Mouse (Mus musculus) heart, embryonic 11.5 days (tissue): ENCODE results near the gene Nrxn2. TPM values are rescaled to one million over a fixed set of nuclear protein-coding genes. Genes with fewer than 3 reads are reported as not detected.

Experiments
- ATAC-seq: fragments of 200-750 bp; cut with Nextera tagmentation; replicated peaks from 2 replicates; pipeline ENCODE4 v1.8.0; 2017; ENCODE audit warnings: moderate library complexity; ENCODE audit not compliant: insufficient number of reproducible peaks, low FRiP score, low TSS enrichment
- H3K27ac ChIP-seq: fragments of 300-500 bp; sonication (generic); 2 replicates; pipeline ENCODE4 v1.5.1; 2014; ENCODE audit warnings: mild to moderate bottlenecking, low read depth, low read length
- H3K27me3 ChIP-seq: fragments of 300-500 bp; sonication (generic); 2 replicates; pipeline ENCODE4 v1.6.1; 2014; ENCODE audit warnings: mild to moderate bottlenecking, low read length, mixed read lengths; ENCODE audit not compliant: control insufficient read depth, insufficient read depth
- H3K36me3 ChIP-seq: fragments of 300-500 bp; sonication (generic); 2 replicates; pipeline ENCODE4 v1.6.1; 2014; ENCODE audit warnings: mild to moderate bottlenecking, low read length, moderate library complexity, mixed read lengths; ENCODE audit not compliant: control insufficient read depth, insufficient read depth
- H3K4me1 ChIP-seq: fragments of 300-500 bp; sonication (generic); 2 replicates; pipeline ENCODE4 v1.6.1; 2014; ENCODE audit warnings: low read length; ENCODE audit not compliant: control insufficient read depth, insufficient read depth
- H3K4me2 ChIP-seq: fragments of 300-500 bp; sonication (generic); 2 replicates; pipeline ENCODE4 v1.6.1; 2014; ENCODE audit warnings: mild to moderate bottlenecking, moderate library complexity
- H3K4me3 ChIP-seq: fragments of 300-500 bp; sonication (generic); 2 replicates; pipeline ENCODE4 v1.5.1; 2014; ENCODE audit warnings: low read depth, low read length
- H3K9ac ChIP-seq: fragments of 300-500 bp; sonication (generic); 2 replicates; pipeline ENCODE4 v1.6.1; 2014; ENCODE audit warnings: mild to moderate bottlenecking, low read depth, low read length, moderate library complexity
- H3K9me3 ChIP-seq: fragments of 300-500 bp; sonication (generic); replicated peaks from 2 replicates; pipeline ENCODE4 v1.6.1; 2016; ENCODE audit warnings: low read length; ENCODE audit not compliant: control insufficient read depth
- WGBS: fragments of 180-500 bp; shearing (Covaris S2); extraction: QIAGEN DNeasy Blood & Tissue Kit; methylation state at CpG from one replicate; pipeline ENCODE4 v1.1.7; 2014; ENCODE audit not compliant: insufficient replicate concordance; 5-methylcytosine and 5-hydroxymethylcytosine counted together
- polyA plus RNA-seq: library from polyadenylated mRNA; unstranded; fragments of >200 nt; fragmentation: Nextera tagmentation; extraction: Ambion mirVana; gene quantifications from 2 replicates; pipeline ENCODE4 v1.2.1, GENCODE M21; 2014

The Nrxn2 gene
- polyA plus RNA-seq, 1 experiment from 2014 or later = 1.6 TPM

DNA sequence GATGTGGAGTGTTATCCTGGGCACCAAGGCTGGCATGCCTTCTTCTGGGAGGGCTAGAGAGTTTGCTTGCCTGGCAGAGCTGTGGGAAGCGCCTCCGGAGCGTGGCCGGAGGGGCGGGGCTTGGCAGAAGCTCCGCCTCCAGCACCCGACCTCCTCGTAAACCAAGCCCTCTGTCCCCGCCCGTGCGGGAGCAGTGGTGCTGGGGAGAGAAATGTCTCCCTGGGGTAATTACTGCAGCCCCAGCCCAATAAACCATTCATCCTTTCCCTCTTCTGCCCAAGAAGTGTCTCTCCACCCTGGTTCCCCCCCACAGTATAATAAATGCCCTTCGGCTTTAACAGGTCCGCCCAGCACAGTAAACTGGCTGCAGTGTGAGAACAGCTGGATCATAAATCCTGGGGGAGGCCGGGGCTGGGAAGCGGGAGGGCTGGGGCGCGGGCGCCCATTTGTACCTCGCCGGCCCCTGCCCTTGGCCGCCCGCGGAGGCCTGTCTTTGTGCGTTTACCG lies 83.6 kb downstream of the Nrxn2 start:
- Histone ChIP-seq H3K27me3 (peaks cover 98% of the 10 kb centered on the region), H3K27ac (no peak overlapping the region), H3K4me3 (peak overlapping the region; percentile 37), H3K9ac (no peak overlapping the region), H3K4me1 (peaks cover 12% of the 10 kb centered on the region), H3K4me2 (peak overlapping the region; percentile 70), H3K9me3 (no peaks in the 10 kb centered on the region), H3K36me3 (no peaks in the 10 kb centered on the region)
- ATAC-seq = no peak
- under 1% methylated on average over 25 of the region's 25 CpGs for WGBS

DNA sequence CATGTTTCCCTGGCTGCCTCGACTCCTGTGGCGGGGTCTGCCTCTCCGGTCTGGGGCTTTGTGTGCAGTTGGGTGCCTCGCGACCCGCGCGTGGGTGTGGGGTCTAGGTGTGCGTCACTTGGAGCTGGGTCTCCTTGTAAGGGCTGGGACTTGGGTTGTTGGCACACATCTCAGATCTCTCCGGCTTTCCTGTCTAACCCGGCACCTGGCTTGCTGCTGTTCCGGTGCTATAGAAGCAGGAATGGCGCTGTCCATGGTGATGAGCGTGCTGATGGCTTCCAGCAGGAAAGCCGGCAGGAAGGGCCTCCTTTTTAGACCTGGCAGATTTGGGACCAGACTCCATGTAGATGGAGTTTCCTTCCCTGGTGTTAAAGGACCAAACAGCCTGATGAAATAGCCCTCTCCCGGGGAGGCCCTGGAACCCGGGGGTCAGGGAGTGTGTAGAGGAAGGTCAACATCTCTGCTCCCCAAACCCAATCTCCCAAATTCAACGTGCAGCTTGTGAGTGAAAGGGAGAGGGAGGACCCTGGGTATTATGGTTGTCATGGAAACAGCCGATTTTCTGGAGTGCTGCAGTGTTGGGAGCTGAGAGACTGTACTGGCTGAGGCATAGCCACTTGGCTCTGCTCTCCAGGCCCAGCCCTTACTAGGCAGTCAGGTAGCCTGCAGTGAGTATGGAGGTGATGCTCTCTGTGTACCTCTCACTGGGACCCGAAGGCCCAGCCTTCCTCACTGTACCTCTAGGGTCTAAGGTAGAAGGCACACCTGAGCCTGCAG lies 84.2 kb downstream of the Nrxn2 start:
- Histone ChIP-seq H3K27ac (no peak overlapping the region), H3K9ac (no peak overlapping the region), H3K4me1 (peaks cover 11% of the 10 kb centered on the region), H3K4me3 (peak overlapping the region; percentile 37), H3K9me3 (no peaks in the 10 kb centered on the region), H3K4me2 (peak overlapping the region; percentile 70), H3K36me3 (no peaks in the 10 kb centered on the region), H3K27me3 (peaks cover 100% of the 10 kb centered on the region)
- no peak for ATAC-seq
- WGBS = 3% methylated on average over 20 of the region's 20 CpGs

DNA sequence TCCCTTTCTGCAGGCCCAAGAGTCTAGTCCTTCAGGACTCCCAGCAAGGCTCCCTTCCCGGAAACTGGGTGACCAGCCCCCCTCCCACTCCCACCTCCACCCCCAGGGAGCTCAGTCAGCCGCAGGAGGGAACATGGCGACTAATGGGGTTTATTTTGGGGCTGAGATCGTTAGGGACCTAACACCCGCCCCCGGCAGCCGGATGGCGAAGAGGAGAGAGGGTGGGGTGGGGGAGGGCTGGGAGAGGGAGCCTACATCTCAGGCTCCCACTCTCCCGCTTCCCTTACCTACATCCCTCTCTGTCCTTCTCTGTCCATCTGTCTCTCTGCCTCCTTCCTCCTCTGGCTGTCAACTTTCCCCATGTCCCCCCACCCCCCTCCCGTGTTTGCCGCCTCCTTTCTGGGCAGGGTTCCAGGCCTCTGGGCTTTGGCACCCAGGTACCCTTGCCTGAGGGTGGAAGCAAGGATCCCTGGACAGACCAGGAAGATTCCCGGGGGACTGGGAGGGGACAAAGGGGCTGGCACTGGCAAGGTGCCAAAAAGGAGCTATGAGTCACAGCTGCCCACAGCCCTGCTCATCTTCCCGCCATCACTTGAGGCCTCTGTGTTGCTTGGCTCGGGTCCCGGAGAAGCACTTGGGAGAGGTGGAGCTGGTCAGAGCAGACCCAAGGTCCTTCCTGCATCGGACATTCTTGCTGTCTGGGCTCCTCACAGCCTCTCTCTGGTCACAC lies 85.6 kb downstream of the Nrxn2 start:
- Histone ChIP-seq H3K4me3 (no peak overlapping the region), H3K27ac (no peak overlapping the region), H3K4me1 (peaks cover 6% of the 10 kb centered on the region; the same call in 1 of the 2 replicates), H3K27me3 (peaks cover 93% of the 10 kb centered on the region), H3K36me3 (no peaks in the 10 kb centered on the region), H3K4me2 (no peak overlapping the region), H3K9me3 (no peaks in the 10 kb centered on the region), H3K9ac (no peak overlapping the region)
- peak; percentile 43; the same call in 1 of the 2 replicates for ATAC-seq
- WGBS = 24% methylated on average over 16 of the region's 16 CpGs

DNA sequence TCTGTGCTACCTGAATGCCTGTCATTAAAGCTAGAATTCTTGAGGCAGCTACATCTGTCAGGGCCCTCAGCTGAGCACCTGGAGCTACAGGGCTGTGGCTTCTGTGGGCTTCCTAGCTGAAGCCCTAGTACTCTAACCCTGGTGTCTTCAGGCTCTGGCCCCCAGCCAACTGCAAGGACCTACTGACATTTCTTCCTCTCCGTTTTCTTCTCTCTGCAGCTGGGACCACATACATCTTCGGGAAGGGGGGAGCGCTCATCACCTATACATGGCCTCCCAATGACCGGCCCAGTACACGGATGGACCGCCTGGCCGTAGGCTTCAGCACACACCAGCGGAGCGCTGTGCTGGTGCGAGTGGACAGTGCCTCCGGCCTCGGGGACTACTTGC lies 86.1 kb downstream of the Nrxn2 start:
- Histone ChIP-seq H3K27ac (no peak overlapping the region), H3K4me2 (no peak overlapping the region), H3K4me1 (peaks cover 6% of the 10 kb centered on the region; the same call in 1 of the 2 replicates), H3K9ac (no peak overlapping the region), H3K9me3 (no peaks in the 10 kb centered on the region), H3K36me3 (no peaks in the 10 kb centered on the region), H3K4me3 (no peak overlapping the region), H3K27me3 (peaks cover 89% of the 10 kb centered on the region)
- WGBS = 77% methylated on average over 12 of the region's 12 CpGs
- ATAC-seq = no peak

DNA sequence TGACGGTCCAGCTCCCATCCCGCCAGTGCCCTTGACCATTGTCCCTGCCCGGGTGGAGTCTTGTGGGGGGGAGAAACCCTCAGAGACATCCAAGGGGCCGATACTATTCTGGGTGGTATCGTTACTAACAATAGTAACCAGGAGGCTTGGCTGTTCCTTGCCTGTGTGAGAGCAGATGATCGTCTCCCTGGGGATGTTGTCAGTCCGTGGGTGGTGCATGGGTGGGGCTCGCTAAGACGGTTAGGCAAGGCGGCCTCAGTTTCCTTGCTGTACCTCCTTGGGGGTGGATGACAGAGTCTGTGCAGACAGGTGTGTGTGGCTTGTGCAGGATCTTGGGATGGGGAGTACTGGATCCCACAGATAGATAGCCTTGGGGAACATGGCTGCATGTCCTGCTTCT lies 88.9 kb downstream of the Nrxn2 start:
- no peak overlapping the region for H3K9ac ChIP-seq
- peaks cover 2% of the 10 kb centered on the region; the same call in 1 of the 2 replicates for H3K4me1 ChIP-seq
- no peak overlapping the region for H3K4me3 ChIP-seq
- H3K27ac ChIP-seq = no peak overlapping the region
- 26% methylated on average over 10 of the region's 10 CpGs for WGBS
- peaks cover 85% of the 10 kb centered on the region for H3K27me3 ChIP-seq
- no peaks in the 10 kb centered on the region for H3K36me3 ChIP-seq
- H3K4me2 ChIP-seq = no peak overlapping the region
- no peak for ATAC-seq
- no peaks in the 10 kb centered on the region for H3K9me3 ChIP-seq

DNA sequence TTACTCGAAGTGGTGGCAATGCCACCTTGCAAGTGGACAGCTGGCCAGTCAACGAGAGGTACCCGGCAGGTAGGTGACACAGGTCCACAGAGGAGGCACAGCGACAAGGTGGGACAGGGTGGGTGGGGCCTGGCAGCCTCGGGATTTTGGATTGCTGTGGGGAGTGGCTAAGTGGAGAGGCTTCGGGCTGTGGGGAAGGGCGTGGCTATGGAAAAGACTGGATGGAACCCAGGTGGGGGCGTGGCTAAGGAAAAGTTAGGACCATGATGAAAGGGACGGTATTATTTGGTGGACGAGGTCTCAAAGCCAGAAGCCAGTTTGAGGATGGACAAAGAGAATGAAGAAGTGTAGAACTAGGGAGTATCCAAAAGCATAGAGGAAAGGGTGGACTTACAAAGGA lies 91.3 kb downstream of the Nrxn2 start:
- H3K4me3 ChIP-seq = no peak overlapping the region
- H3K4me1 ChIP-seq = no peaks in the 10 kb centered on the region
- no peak for ATAC-seq
- H3K9ac ChIP-seq = no peak overlapping the region
- WGBS = 68% methylated on average over 10 of the region's 10 CpGs
- peaks cover 81% of the 10 kb centered on the region for H3K27me3 ChIP-seq
- H3K4me2 ChIP-seq = no peak overlapping the region
- H3K36me3 ChIP-seq = no peaks in the 10 kb centered on the region
- H3K27ac ChIP-seq = no peak overlapping the region
- no peaks in the 10 kb centered on the region for H3K9me3 ChIP-seq

DNA sequence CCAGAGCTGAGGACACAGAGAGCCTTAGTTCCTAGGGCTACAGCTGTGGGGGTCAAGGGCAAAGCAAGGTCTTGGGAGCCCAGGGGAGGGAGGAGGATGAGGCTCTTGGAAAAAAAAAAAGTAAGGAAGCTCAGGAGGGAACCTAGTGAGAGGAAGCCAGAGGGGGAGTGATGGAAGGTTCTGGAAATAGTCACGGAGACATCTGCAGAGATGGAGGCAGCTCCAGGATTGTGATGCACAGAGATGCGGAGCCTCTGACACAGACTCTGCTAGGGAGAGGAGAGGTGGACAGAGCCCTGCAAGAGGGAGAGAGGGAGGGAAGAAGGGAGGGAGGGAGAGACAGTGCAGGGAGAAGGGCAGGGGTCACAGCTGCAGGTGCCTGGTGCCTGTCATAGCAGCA lies 92.0 kb downstream of the Nrxn2 start:
- WGBS = 60% methylated on average over 2 of the region's 2 CpGs
- Histone ChIP-seq H3K27me3 (peaks cover 74% of the 10 kb centered on the region), H3K27ac (no peak overlapping the region), H3K36me3 (no peaks in the 10 kb centered on the region), H3K4me2 (no peak overlapping the region), H3K4me1 (no peaks in the 10 kb centered on the region), H3K9me3 (no peaks in the 10 kb centered on the region), H3K4me3 (no peak overlapping the region), H3K9ac (no peak overlapping the region)
- no peak for ATAC-seq

DNA sequence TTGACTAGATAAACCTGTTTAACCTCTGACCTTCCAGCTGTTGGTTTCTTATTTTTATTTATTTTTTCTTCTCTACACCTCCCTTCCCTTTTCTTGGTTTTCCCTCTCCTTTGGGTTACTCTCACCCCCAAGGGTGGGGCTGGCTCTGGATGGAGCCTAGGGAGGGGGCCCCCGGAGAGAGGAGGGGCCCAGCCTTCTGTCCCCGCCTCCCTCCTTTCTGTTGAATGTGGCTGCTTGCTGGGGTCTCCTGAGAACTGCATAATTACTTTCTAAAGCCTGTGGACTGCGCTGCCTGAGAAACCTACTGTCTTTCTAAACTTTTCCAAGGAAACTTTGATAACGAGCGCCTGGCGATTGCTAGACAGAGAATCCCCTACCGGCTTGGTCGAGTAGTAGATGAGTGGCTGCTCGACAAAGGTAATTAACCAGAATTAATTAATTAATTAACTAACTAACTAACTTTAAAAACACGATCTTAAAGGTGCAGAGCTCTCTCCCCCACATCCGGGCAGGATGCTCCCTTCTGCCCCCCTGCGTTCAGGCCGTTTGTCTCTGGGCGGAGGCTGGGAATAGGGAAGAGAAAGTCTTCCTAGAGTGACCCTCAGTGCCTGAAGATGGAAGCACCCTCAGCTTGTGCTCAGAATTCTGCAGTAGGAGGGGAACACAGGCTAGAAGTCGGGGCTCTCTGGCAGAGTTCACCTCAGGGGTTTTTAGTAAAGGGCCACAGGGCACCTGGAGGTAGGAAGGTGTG lies 95.0 kb downstream of the Nrxn2 start:
- Histone ChIP-seq H3K9me3 (no peaks in the 10 kb centered on the region), H3K4me3 (no peak overlapping the region), H3K4me1 (no peaks in the 10 kb centered on the region), H3K27me3 (peaks cover 46% of the 10 kb centered on the region), H3K36me3 (no peaks in the 10 kb centered on the region), H3K4me2 (peak overlapping the region; percentile 22; the same call in 1 of the 2 replicates), H3K9ac (no peak overlapping the region), H3K27ac (no peak overlapping the region)
- 5% methylated on average over 15 of the region's 15 CpGs for WGBS
- ATAC-seq = no peak
